Mouse (Mus musculus) MEL (cell line): ENCODE data around the gene Myef2.

Experiments
- CTCF ChIP-seq, 3 experiments: IDR thresholded peaks in 2 of 3; conservative IDR thresholded peaks in 1 of 3; 2 replicates each; pipeline ENCODE4 v1.5.1; 2011 to 2012; ENCODE audit warnings: low read length in 3 of 3, low read depth in 2 of 3, mild to moderate bottlenecking in 2 of 3, improper control_type of control experiment in 1 of 3, inconsistent platforms in 1 of 3, mixed read lengths in 1 of 3, moderate library complexity in 1 of 3; ENCODE audit not compliant: control insufficient read depth in 1 of 3, insufficient read depth in 1 of 3, poor library complexity in 1 of 3, severe bottlenecking in 1 of 3
- NRF1 ChIP-seq: IDR thresholded peaks from 2 replicates; pipeline ENCODE4 v1.6.1; 2014; ENCODE audit warnings: low read depth, mild to moderate bottlenecking, inconsistent platforms, low read length, improper control_type of control experiment, moderate library complexity; ENCODE audit not compliant: poor library complexity, insufficient read depth, severe bottlenecking

DNA sequence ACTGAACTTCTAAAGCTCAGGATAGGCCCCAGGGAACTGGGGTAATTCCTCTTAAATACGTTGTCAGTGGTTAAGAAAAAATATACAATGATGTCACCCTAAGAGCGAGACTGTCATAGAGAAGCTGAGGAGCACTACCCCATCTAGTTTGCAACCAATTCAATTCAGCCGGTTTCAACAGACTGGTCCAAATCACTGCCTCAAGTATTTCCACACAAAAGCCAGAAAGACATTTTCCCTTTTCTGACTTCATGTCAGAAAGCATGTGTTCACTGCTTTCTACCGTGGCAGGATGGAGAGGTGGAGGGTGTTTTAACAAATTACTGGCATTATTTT, 1.2 kb downstream of the Myef2 start:
- TF ChIP-seq CTCF (IDR thresholded peaks at IDR 0.05 in 2 of 3, conservative IDR thresholded peaks at IDR 0.05 in 1 of 3; ENCODE audit: control insufficient read depth in 1 of 3, insufficient read depth in 1 of 3, low read depth in 2 of 3, low read length in 3 of 3, poor library complexity in 1 of 3, severe bottlenecking in 1 of 3) = no peak
- TF ChIP-seq NRF1 = no peak
